9 mouse cellular contexts compared by ENCODE assay signal in the genomic region with DNA sequence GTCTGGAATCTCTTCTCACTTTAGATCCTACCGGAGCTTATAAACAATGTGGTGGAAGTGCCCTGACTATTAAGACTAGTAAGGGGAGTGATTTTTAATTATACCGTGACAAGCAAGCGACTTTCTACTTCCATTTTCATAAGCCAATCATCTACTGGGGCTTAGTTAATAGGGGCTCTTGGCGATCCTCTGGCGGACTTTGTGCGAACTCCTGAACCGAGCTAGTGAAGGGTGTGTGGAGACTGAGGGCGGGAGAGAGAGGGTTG. TPM values are rescaled to one million over a fixed set of nuclear protein-coding genes. Genes with fewer than 3 reads are reported as not detected.
DNase-seq lines count a peak whose midpoint lies in the region; ATAC-seq lines count a peak whose summit lies in the region.
"Had no signal": no experiment of that assay in that cellular context is flagged by ENCODE, and none has a peak within 500 bp of the region (broad histone marks: within the 10 kb centered on the region; RNA-seq: fewer than 3 reads in every experiment).

No protein-coding gene starts in this region.

- peak overlapping the region; percentile 69 for H3K4me2 ChIP-seq in kidney, embryonic 15.5 days
- peak overlapping the region; percentile 89 for H3K4me2 ChIP-seq in embryonic facial prominence, embryonic 13.5 days
- peak overlapping the region; percentile 57 for H3K4me2 ChIP-seq in intestine, embryonic 14.5 days (ENCODE audit: low read length)

- H3K4me3 ChIP-seq in kidney, embryonic 15.5 days (replicated peaks): peak overlapping the region; percentile 42
- H3K4me3 ChIP-seq in embryonic facial prominence, embryonic 13.5 days: peak overlapping the region; percentile 46
- H3K4me3 ChIP-seq in intestine, embryonic 14.5 days (ENCODE audit: low read depth, low read length): peak overlapping the region; percentile 23

- no peaks in the 10 kb centered on the region for H3K36me3 ChIP-seq in kidney, embryonic 15.5 days
- H3K36me3 ChIP-seq in embryonic facial prominence, embryonic 13.5 days: no peaks in the 10 kb centered on the region
- no peaks in the 10 kb centered on the region for H3K36me3 ChIP-seq in intestine, embryonic 14.5 days (ENCODE audit: control insufficient read depth, insufficient read depth, low read length)

- peak; percentile 86 for ATAC-seq in kidney, embryonic 15.5 days (replicated peaks; ENCODE audit: low FRiP score)
- ATAC-seq in embryonic facial prominence, embryonic 13.5 days (ENCODE audit: insufficient number of reproducible peaks, insufficient read depth, low FRiP score, low TSS enrichment, low read depth): peak; percentile 83
- no peak for ATAC-seq in intestine, embryonic 14.5 days (replicated peaks; ENCODE audit: low FRiP score, low TSS enrichment, low read depth)

- peaks cover 79% of the 10 kb centered on the region for H3K27me3 ChIP-seq in kidney, embryonic 15.5 days
- peaks cover 74% of the 10 kb centered on the region for H3K27me3 ChIP-seq in embryonic facial prominence, embryonic 13.5 days
- H3K27me3 ChIP-seq in intestine, embryonic 14.5 days (replicated peaks; ENCODE audit: control insufficient read depth, insufficient read depth, low read length): peaks cover 86% of the 10 kb centered on the region

- no peak for DNase-seq in kidney, adult 9 months
- no peak for DNase-seq in intestine, embryonic 14.5 days (ENCODE audit: low spot score)
- DNase-seq in neural tube, embryonic 10.5 days (ENCODE audit: extremely low spot score, low spot score): peak; percentile 23
- no peak for DNase-seq in left cerebral cortex, postnatal 36 days (ENCODE audit: low spot score in 2 of 2)
- DNase-seq in gastrocnemius, postnatal 4 days (ENCODE audit: low spot score in 2 of 2): no peak
- DNase-seq in thymus, postnatal 10 days (ENCODE audit: low spot score in 2 of 2): no peak

- H3K27ac ChIP-seq in kidney, embryonic 15.5 days: no peak overlapping the region
- no peak overlapping the region for H3K27ac ChIP-seq in embryonic facial prominence, embryonic 13.5 days
- no peak overlapping the region for H3K27ac ChIP-seq in intestine, embryonic 14.5 days (ENCODE audit: low read depth)

- WGBS in kidney, embryonic 15.5 days: under 1% methylated on average over 8 of the region's 8 CpGs
- WGBS in embryonic facial prominence, embryonic 13.5 days: under 1% methylated on average over 8 of the region's 8 CpGs
- WGBS in intestine, embryonic 14.5 days: under 1% methylated on average over 8 of the region's 8 CpGs

- peaks cover 10% of the 10 kb centered on the region for H3K4me1 ChIP-seq in kidney, embryonic 15.5 days
- H3K4me1 ChIP-seq in embryonic facial prominence, embryonic 13.5 days: peaks cover 11% of the 10 kb centered on the region
- H3K4me1 ChIP-seq in intestine, embryonic 14.5 days (replicated peaks; ENCODE audit: control insufficient read depth, insufficient read depth, low read length): peaks cover 9% of the 10 kb centered on the region; the same call in 1 of the 2 replicates

- no peaks in the 10 kb centered on the region for H3K9me3 ChIP-seq in kidney, embryonic 15.5 days (replicated peaks)
- H3K9me3 ChIP-seq in embryonic facial prominence, embryonic 13.5 days: no peaks in the 10 kb centered on the region
- H3K9me3 ChIP-seq in intestine, embryonic 14.5 days (ENCODE audit: control insufficient read depth, low read length): no peaks in the 10 kb centered on the region

- no peak overlapping the region for H3K9ac ChIP-seq in kidney, embryonic 15.5 days
- H3K9ac ChIP-seq in embryonic facial prominence, embryonic 13.5 days: no peak overlapping the region; the same call in 1 of the 2 replicates
- H3K9ac ChIP-seq in intestine, embryonic 14.5 days (ENCODE audit: low read length): no peak overlapping the region

- intact Hi-C loops in left cerebral cortex, postnatal 36 days (cut with DNase I): loop anchor here (5.0 to 10.0 kb wide), 2 partner anchors 82 to 344 kb away; no protein-coding TSS in a partner anchor

RNA-seq across cellular contexts. Expression of gene Gm43517, which starts 15.8 kb away (rescaled TPM):
- not detected in 2 replicates for polyA plus RNA-seq in kidney, embryonic 15.5 days (2015; fragmentation: Nextera tagmentation; extraction: Ambion mirVana)
- polyA plus RNA-seq in embryonic facial prominence, embryonic 13.5 days (2015; fragmentation: Nextera tagmentation; extraction: Ambion mirVana): not detected in 2 replicates
- polyA plus RNA-seq in intestine, embryonic 14.5 days (2014; fragmentation: Nextera tagmentation; extraction: Ambion mirVana): not detected in 2 replicates
- 10 to 100 TPM in 1 of 2 experiments, 1 to 10 TPM in 1; 4.7 to 11.3 TPM for total RNA-seq in left cerebral cortex, postnatal 36 days (2021)
- not detected for total RNA-seq in gastrocnemius, postnatal 4 days (2021)
- total RNA-seq: liver, adult 2 months had no signal
- polyA plus RNA-seq: liver, adult 2 months had no signal

RNA-seq across cellular contexts. Expression of gene Foxg1, which starts 18.3 kb away (rescaled TPM):
- not detected in 2 replicates for polyA plus RNA-seq in kidney, embryonic 15.5 days (2015; fragmentation: Nextera tagmentation; extraction: Ambion mirVana)
- polyA plus RNA-seq in embryonic facial prominence, embryonic 13.5 days (2015; fragmentation: Nextera tagmentation; extraction: Ambion mirVana): 0.86 and 0.94 TPM in 2 replicates
- not detected in 2 replicates for polyA plus RNA-seq in intestine, embryonic 14.5 days (2014; fragmentation: Nextera tagmentation; extraction: Ambion mirVana)
- total RNA-seq in left cerebral cortex, postnatal 36 days (2021): 100 to 1,000 TPM; 110 to 120 TPM
- total RNA-seq in gastrocnemius, postnatal 4 days (2021): not detected
- total RNA-seq: liver, adult 2 months had no signal
- polyA plus RNA-seq: liver, adult 2 months had no signal
